Mouse (Mus musculus) skeletal muscle tissue, adult 2 months (tissue): ENCODE results near the gene Vim.
A peak's percentile ranks its signal among the peaks of the same experiment; 100 is the strongest.

ENCODE experiments used
- DNase-seq: peaks from one replicate; pipeline ENCODE4 v3.0.0-alpha.2; 2012; ENCODE audit warnings: low read depth, low spot score

Gene Vim

DNA sequence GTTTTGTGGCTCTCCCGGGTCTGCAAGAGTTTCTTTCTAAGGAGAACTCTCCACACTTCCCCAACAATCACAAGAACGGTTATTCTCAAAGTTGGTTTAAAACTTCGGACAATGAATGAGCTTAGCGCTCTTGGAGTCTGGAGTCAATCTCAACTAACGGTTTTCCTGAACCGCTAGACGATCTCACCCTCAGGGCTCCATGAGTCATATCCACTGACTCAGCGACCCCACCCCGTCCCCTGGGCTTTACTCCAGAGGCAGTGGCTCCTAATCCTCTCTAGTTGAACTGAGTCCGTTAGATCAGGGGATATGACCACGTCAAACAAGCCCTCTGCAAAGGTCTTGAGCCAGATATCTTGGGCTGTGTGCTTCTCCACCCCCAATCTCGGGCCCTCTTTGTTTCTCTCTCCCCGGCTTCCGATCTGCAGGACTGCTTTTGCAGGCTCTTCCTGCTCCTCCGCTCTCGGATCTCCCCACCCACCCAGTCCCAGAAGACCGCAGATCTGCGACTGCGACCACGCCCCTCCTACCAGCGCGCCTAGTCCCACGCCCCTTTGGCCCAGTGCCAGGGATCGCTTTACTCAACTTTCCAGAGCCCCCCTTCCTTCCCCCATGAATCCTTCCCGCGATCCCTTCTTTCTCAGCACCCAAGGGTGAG lies at the start of gene Vim:
Vim (plus strand) TSS at position 520 of the 658 bp plus-strand sequence.
- DNase-seq = peak; percentile 93

DNA sequence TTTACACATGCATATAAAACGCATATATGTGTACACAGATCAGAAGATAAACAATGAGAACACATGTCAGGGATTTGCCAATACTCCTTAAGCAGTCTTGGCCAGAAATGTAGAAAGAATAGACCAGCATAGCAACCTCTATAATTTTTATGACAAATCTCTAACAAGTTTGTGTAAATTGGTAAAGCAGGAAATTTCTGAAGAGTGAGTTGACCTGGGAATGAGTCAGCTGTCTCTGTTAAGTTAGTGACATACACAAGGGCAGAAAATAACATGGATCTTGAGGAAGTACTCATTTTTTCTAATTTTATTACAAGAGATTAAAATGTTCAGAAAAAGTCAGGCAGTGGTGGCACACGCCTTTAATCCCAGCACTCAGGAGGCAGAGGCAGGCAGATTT lies 47.5 kb upstream of the Vim start:
- DNase-seq = no peak

- DNase-seq = no peak
Observed at GRCm38 (mm10) chr2:13527125-13527524, 46.6 kb upstream of the Vim start.

DNA sequence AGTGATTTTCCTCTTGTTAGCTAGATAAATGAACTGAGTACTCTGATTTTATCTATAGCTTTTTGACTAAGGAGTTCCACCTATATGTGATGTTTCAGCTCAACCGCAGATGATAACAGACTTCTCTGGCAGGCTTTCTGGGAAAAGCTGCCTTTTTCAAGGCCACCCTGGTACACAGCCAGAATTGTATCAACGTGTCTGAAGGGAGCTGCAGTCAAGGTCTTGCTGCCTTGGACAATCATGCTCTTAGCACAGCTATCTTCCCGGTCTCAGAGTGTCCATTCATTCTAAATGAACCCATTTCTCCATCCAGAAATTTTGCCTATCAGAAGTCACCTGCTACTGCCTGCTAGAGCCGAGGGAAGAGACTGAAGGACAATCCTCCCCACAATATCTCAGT lies 46.2 kb upstream of the Vim start:
- DNase-seq = no peak

DNA sequence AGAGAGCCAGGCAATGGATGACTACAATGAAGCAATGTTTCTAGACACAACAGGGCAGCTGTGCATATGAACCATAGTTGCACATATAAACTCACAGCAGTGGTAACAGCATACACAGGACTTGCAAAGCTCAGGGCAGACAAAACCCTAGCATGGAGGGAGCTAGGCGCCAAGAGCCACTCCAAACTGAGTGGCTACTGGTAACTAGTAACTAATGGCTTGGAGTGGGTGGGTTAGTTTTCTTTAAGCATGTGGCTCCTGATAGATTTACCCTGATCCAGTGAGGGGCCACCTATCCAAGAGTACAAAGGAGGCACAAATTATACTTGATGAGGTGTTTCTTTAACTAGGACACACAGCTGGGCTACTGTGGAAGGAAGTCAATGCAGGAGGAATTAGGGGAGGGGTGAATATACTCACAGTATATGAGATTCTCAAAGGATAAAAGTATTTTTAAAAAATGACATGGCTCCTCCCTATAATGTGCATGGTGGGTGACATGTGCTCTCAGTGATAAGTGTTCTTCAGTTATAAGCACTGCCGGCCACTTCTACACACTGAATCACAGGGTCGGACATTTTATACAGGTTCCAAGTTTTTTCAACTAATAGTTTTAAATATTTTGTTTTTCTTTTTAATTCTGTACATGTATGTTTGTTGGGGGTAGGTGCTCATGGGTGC lies 44.3 kb upstream of the Vim start:
- DNase-seq = no peak

GRCm38 (mm10) chr2:13530639-13531038 lies 43.1 kb upstream of the Vim start:
- DNase-seq = no peak

GRCm38 (mm10) chr2:13536747-13537146 lies 37.0 kb upstream of the Vim start:
- no peak for DNase-seq

DNA sequence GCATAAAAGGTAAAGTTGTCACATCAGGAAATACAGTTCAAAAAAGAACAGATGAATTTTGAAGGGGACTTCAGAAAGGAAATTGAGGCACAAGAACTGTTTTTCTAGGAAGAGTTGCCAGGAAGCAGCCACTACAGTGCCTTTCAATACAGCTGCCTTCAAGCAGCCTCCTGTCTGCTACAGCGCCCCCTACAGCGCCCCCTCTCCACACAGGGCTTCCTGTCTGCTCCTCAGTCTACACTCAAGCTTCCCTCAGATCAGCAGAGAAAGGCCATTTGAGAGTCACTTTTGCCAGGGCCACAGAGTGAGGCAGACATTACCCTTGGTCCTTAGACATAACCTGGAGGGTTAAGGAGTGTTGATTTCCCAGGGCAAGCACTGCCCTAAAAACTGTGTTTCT lies 36.0 kb upstream of the Vim start:
- no peak for DNase-seq

GRCm38 (mm10) chr2:13538258-13538657 lies 35.5 kb upstream of the Vim start:
- DNase-seq = peak; percentile 11

- DNase-seq = no peak
Observed at GRCm38 (mm10) chr2:13538704-13539377, 34.9 kb upstream of the Vim start.

DNA sequence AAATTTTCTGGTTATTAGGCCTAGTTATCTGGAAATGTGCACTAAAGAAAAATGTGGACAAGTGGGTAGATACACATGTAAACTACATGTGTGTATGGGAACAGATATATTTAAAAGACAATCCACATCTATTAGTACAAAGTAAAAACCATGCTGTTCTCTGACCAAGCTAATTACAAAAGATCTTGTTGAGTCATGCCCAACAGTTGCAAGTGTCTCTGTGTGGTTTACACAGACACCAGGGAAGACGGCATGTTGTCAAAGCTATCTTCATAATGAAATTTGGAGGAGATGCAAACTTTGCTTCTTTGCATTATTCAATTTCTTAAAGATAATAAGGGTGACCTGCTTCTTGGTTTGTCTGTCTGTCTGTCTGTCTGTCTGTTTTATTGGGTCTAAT lies 33.9 kb upstream of the Vim start:
- no peak for DNase-seq

DNA sequence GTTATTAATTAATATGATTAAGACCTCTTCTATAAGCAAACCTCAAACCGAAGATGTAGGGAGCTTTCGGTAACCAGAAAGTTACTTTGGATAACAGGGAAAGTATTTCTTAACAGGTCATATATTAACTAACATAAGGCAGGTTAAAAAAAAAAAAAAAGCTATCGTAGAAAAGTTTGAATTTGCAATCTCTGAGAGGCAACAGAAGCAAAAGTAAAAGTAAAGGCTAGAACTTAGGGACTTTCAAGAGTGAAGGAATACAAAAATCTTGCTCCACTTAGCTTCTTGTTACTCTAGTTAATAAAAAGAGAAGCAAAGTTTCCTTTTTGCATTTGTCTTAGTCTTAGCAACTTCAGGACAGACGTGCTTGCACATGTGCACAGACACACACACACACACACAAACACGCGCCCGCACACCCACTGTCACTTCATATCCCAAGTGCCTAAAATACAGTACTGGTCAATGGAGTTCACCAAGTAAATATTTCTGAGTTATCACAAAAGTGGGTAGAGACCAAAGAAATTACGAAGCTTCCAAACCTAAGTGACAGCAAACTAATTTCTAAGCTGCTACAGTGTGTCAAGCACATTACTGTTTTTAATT lies 30.1 kb upstream of the Vim start:
- no peak for DNase-seq

DNA sequence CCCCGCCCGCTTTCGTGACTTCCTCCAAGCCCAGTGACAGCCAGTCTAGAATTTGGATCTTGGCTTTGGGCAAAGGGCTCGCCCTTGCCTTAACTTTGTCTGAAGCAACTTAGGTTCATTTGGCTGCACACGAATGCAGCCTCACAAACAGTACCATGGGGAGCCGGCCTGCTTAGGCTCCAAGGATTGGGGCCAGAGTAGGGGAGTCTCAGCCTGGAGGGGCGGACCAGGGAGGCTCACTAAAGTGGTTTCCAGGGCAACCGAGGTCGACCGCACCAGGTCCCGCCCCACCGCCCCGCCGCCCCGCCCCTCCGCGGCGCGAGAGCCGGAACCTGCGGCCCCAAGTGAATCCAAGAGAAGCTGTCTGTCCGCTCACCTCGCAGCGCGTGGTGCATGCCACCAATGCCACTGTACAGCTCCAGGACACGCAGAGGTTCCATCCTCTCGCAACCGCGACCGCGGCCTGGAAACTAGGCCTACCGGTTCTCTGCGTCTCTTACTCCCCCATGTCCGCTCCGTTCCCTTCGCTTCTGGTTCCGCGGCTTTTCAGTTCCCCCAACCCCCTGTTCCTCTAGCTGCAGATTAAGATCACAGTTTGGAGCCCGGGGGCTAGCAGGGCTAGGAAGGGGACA lies 29.4 kb upstream of the Vim start, which contains the start of gene Trdmt1:
Trdmt1 (minus strand) TSS at position 476 of the 632 bp plus-strand sequence.
- DNase-seq = peak; percentile 87

GRCm38 (mm10) chr2:13548749-13549148 lies 25.0 kb upstream of the Vim start:
- no peak for DNase-seq

- DNase-seq = no peak
Observed at GRCm38 (mm10) chr2:13553966-13554365, 19.8 kb upstream of the Vim start.

DNA sequence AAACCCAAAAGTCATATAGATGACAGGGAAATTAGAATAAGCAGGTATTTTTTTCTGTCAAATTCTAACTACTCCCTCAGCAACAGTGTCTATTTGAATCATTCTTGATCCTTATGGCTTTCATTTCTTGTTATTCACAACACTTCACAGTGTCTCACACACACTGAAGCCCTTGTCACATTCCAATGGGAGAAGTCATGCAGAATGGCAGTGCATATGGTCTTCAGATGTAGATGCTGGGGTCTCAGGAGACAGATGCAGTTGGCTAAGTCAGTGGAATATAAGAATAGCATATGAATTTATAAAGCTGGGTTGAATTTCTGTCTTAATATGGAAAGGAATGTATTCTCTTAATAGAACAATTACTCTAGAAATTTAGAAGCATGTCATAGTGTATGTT lies 17.5 kb upstream of the Vim start:
- no peak for DNase-seq

DNA sequence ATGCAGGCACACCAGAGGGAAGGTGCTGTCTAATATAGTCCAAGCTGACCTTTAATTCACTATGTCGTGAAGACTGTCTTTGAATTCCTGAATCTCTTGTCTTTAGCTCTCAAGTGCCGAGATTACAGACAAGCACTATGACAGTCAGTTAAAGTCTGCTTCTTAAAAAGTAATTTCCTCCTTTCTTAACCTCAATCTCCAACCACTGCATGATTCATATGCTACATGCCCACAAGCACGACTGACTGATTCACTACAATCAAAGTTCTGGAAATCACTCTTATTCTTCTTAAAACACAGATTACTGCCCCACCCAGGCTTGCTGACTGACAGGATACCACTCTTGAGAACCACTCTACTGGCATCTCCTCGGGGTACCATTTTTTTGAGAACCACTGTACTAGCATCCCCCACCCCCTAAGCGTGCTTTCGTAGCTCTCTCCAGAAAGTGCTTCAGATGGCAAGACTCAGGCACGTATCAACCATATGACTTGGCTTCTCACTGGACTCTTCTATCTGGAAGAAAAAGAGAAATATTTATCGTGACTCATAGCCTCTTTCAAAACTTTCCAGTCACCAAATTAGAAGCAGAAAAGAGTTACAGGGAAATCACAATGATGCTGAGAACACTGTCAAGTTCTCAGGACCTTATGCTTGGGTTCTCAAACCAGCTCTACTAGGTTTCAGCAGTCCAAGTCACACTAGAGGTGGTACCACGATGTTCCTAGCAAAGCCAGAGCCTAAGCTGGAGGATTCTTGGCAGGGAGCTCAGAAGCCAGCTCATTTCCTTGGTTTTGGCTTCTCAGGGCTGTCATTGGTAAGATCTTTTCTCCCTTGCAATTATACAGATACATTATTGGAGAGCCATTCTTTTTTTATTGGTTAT lies 16.3 kb upstream of the Vim start:
- DNase-seq = no peak

GRCm38 (mm10) chr2:13558607-13559262 lies 15.0 kb upstream of the Vim start:
- peak; percentile 84 for DNase-seq

DNA sequence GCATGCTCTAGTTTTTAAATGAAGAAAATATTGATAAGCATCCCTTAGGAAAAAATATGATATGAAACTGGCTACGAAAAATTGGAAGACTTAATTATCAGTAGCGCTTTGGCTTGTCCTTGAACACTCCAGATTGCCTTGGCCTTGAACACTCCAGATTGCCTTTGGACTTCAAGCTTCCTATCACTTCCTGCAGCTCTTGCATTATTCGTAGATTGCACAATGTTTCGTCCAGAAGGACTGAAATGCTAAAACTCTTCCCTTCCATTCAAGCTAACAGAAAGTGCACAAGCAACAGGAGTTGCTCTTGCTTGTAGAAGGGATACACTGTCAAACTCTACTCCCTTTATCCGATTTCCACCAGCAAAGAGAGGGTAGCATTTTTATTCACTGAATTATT lies 14.4 kb upstream of the Vim start:
- DNase-seq = no peak

- DNase-seq = no peak
Observed at GRCm38 (mm10) chr2:13559729-13560128, 14.0 kb upstream of the Vim start.
